Mouse (Mus musculus): ENCODE measurements at regions not wholly inside any gene's neighbourhood (a gene's known extent, or its start where the extent isn't known, plus 50 kb on each side); places are given as distances from the start of the nearest gene placed in this dataset.

DNA sequence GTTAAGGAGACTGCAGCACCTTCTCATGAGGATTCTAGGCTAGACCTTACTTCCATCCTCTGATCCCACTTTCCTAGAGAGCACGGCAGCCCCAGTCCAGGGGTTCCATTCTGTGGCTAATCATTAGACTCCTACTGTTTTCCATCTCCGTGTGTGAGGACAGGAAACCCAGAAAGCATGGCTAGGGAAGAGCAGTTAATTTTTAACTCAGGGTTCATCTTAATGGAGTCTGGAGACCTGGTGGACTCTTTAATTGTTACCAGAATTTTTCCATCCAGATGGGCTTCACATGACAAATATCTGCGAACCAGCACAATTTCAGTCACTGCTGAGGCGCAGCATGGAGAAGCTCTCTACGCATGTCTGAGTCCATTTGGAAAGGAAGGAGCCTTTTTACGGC, 222.8 kb upstream of the Prdm1 start:
- H3K36me3 ChIP-seq (replicated peaks), result no peaks in the 10 kb centered on the region

GRCm38 (mm10) chr10:44749206-44749605, 220.9 kb upstream of the Prdm1 start:
- no peaks in the 10 kb centered on the region for H3K27me3 ChIP-seq (replicated peaks)
- no peak overlapping the region for H3K27ac ChIP-seq
- H3K4me1 ChIP-seq, result no peaks in the 10 kb centered on the region
- ATAC-seq (replicated peaks), result no peak
- no peak overlapping the region for H3K4me2 ChIP-seq
- no peaks in the 10 kb centered on the region for H3K9me3 ChIP-seq
- H3K4me3 ChIP-seq, result no peak overlapping the region
- no peaks in the 10 kb centered on the region for H3K36me3 ChIP-seq (replicated peaks)
- no peak overlapping the region for H3K9ac ChIP-seq
- 82% methylated on average over 4 of the region's 4 CpGs for WGBS

More for the DNA sequence above, 222.8 kb upstream of the Prdm1 start:
- no peak overlapping the region for H3K27ac ChIP-seq
- no peak overlapping the region for H3K4me2 ChIP-seq
- H3K4me1 ChIP-seq, result no peaks in the 10 kb centered on the region
- H3K4me3 ChIP-seq, result no peak overlapping the region
- H3K27me3 ChIP-seq (replicated peaks), result no peaks in the 10 kb centered on the region
- H3K9me3 ChIP-seq, result no peaks in the 10 kb centered on the region
- no peak for ATAC-seq (replicated peaks)
- WGBS, result 91% methylated on average over 6 of the region's 6 CpGs
- no peak overlapping the region for H3K9ac ChIP-seq

DNA sequence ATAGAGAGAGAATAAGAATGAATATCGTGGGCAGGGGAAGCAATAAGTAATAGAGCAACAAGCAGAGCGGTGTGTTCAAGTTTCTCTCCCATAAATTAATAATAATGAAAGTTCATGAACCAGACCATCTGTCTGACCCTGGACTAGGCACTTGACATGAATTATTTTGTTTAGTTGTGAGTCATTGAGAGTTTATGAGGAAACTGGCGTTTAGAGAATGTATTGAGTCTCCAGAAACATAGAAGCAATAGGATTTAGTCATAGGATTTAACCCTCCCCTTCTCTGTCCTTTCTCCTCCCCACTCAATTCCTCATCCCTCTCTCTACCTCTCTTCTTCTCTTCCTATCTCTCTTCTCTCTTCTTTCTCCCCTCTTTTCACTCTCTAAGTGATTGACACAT, 219.1 kb upstream of the Prdm1 start:
- Histone ChIP-seq H3K9ac (no peak overlapping the region), H3K36me3 (replicated peaks) (no peaks in the 10 kb centered on the region), H3K4me3 (no peak overlapping the region), H3K27me3 (replicated peaks) (no peaks in the 10 kb centered on the region), H3K27ac (no peak overlapping the region), H3K4me1 (no peaks in the 10 kb centered on the region), H3K4me2 (no peak overlapping the region), H3K9me3 (no peaks in the 10 kb centered on the region)
- 89% methylated on average over 3 of the region's 3 CpGs for WGBS
- ATAC-seq (replicated peaks), result no peak

DNA sequence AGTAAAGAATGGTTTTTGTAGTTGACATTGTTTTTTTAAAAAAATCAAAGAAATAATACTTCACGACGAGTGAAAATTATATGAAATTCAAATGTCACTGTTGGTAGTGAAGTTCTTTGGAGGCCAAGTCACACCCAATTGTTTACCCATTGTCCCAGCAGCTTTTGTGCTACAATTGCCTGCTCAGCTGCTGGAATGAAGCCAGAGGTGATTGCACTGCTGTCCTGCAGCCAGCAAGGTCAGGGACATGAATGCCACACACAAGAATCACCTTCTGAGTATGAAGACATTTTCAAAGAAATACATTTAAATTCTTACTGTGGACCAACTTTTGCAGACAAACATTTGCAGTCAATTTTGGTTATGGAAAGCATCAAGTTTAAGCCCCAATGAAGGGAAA, 215.9 kb upstream of the Prdm1 start:
- ATAC-seq (replicated peaks), result no peak
- no peak overlapping the region for H3K9ac ChIP-seq
- no peaks in the 10 kb centered on the region for H3K9me3 ChIP-seq
- no peaks in the 10 kb centered on the region for H3K36me3 ChIP-seq (replicated peaks)
- 45% methylated on average over 2 of the region's 2 CpGs for WGBS
- H3K27me3 ChIP-seq (replicated peaks), result no peaks in the 10 kb centered on the region
- no peaks in the 10 kb centered on the region for H3K4me1 ChIP-seq
- no peak overlapping the region for H3K4me3 ChIP-seq
- H3K27ac ChIP-seq, result no peak overlapping the region
- no peak overlapping the region for H3K4me2 ChIP-seq

DNA sequence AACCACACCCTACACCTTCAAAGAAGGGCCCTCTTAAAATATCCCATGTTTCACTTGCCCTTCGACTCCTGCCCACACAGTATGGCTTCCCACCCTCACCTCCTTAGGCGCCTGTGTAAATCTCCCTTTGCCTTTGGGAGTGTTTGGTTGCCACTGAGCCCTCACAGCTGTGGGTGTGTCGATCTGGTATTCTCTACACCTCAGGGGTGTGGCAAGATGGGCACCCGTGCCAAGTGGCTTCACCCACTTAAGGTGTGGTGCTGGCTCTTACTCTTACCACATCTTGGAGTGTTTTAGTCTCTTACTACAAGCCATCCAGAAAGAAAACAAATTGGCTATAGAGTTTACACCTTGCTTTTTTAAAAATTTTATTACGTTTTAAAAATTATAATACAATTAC, 205.3 kb upstream of the Prdm1 start:
- ATAC-seq (replicated peaks), result no peak
- WGBS, result 90% methylated on average over 5 of the region's 5 CpGs
- H3K27ac ChIP-seq, result no peak overlapping the region
- no peak overlapping the region for H3K4me3 ChIP-seq
- H3K9ac ChIP-seq, result no peak overlapping the region
- H3K4me1 ChIP-seq, result no peaks in the 10 kb centered on the region
- no peaks in the 10 kb centered on the region for H3K27me3 ChIP-seq (replicated peaks)
- H3K4me2 ChIP-seq, result no peak overlapping the region
- no peaks in the 10 kb centered on the region for H3K9me3 ChIP-seq
- no peaks in the 10 kb centered on the region for H3K36me3 ChIP-seq (replicated peaks)

DNA sequence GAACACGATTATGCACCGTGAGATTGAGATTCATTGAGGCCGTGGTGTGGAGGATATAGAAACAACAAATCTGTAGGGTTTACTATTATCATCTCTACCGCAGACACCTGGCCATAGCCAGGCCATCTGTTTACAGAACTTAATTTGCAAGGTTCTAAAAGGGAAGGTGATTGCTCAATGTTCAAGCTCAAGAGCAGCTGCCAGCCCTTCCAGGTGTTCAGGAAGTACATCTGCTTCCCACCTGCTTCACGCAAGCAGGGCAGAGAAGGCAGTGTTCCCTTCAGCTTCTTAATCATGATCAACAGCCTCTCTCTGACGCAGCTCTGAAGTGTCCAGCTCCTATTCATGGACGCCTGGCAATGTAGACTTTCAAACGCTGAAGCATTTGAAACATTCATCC, 202.4 kb upstream of the Prdm1 start:
- Histone ChIP-seq H3K27ac (no peak overlapping the region), H3K27me3 (replicated peaks) (no peaks in the 10 kb centered on the region), H3K9me3 (no peaks in the 10 kb centered on the region), H3K36me3 (replicated peaks) (no peaks in the 10 kb centered on the region), H3K9ac (no peak overlapping the region), H3K4me3 (no peak overlapping the region), H3K4me1 (no peaks in the 10 kb centered on the region), H3K4me2 (no peak overlapping the region)
- 86% methylated on average over 8 of the region's 8 CpGs for WGBS
- ATAC-seq (replicated peaks), result no peak

GRCm38 (mm10) chr10:44728963-44729362, 200.7 kb upstream of the Prdm1 start:
- 91% methylated on average over 4 of the region's 4 CpGs for WGBS
- no peak overlapping the region for H3K4me3 ChIP-seq
- H3K4me1 ChIP-seq, result no peaks in the 10 kb centered on the region
- no peak overlapping the region for H3K9ac ChIP-seq
- H3K36me3 ChIP-seq (replicated peaks), result no peaks in the 10 kb centered on the region
- no peaks in the 10 kb centered on the region for H3K27me3 ChIP-seq (replicated peaks)
- no peak overlapping the region for H3K27ac ChIP-seq
- no peak for ATAC-seq (replicated peaks)
- no peaks in the 10 kb centered on the region for H3K9me3 ChIP-seq
- H3K4me2 ChIP-seq, result no peak overlapping the region

DNA sequence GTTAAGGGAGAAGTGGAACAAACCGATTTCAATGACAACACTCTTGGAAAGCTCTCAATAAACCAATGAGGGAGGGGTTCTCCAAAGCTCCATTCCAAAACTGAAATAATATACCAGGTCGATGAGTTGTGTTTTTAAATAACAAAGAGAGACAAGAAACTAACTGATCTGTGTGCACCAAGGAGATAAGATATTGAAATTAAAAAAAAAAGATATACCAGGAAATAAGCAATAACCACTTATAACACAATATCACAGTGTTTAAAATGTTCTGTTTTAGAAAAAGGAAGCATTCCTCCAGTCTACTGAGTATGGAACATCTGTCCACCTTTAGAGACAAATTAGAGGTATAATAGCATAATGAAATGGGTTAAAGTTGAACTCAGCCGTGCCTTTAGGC, 196.3 kb upstream of the Prdm1 start:
- Histone ChIP-seq H3K36me3 (replicated peaks) (no peaks in the 10 kb centered on the region), H3K4me1 (no peaks in the 10 kb centered on the region), H3K4me2 (no peak overlapping the region), H3K9me3 (no peaks in the 10 kb centered on the region), H3K27me3 (replicated peaks) (no peaks in the 10 kb centered on the region), H3K4me3 (no peak overlapping the region), H3K27ac (no peak overlapping the region), H3K9ac (no peak overlapping the region)
- 73% methylated on average over 3 of the region's 3 CpGs for WGBS
- no peak for ATAC-seq (replicated peaks)

- 76% methylated on average over 1 of the region's 1 CpGs for WGBS
- no peaks in the 10 kb centered on the region for H3K27me3 ChIP-seq (replicated peaks)
- no peak for ATAC-seq (replicated peaks)
These were observed 195.5 kb upstream of the Prdm1 start for GRCm38 (mm10) chr10:44723845-44724244.

DNA sequence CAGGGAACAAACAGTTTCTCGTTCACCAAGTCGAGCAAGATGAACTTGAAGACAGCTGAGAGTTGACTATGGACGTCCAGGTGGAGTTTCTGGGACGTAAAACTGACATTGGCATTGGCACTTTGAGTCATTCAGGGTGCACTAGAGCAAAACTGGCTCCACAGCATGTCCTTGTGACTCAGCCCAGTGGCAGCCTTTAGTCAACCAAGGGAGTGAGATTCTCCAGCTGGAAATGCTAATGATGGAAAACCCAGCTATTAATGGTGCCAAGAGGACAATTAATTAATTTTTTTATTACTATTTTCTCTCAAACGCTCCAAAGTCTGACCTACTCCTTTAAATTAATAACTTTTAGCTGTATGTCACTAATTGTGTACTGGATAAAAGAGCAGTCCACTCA, 195.0 kb upstream of the Prdm1 start:
- Histone ChIP-seq H3K36me3 (replicated peaks) (no peaks in the 10 kb centered on the region), H3K27me3 (replicated peaks) (no peaks in the 10 kb centered on the region), H3K4me1 (no peaks in the 10 kb centered on the region), H3K4me3 (no peak overlapping the region), H3K27ac (no peak overlapping the region), H3K4me2 (no peak overlapping the region), H3K9me3 (no peaks in the 10 kb centered on the region), H3K9ac (no peak overlapping the region)
- no peak for ATAC-seq (replicated peaks)
- WGBS, result 88% methylated on average over 5 of the region's 5 CpGs

More at GRCm38 (mm10) chr10:44723845-44724244, 195.5 kb upstream of the Prdm1 start:
- no peaks in the 10 kb centered on the region for H3K36me3 ChIP-seq (replicated peaks)
- no peaks in the 10 kb centered on the region for H3K4me1 ChIP-seq
- no peak overlapping the region for H3K27ac ChIP-seq
- no peak overlapping the region for H3K9ac ChIP-seq
- no peak overlapping the region for H3K4me3 ChIP-seq
- H3K4me2 ChIP-seq, result no peak overlapping the region
- H3K9me3 ChIP-seq, result no peaks in the 10 kb centered on the region

GRCm38 (mm10) chr10:44721670-44722069, 193.4 kb upstream of the Prdm1 start:
- Histone ChIP-seq H3K36me3 (replicated peaks) (no peaks in the 10 kb centered on the region), H3K9ac (no peak overlapping the region), H3K4me2 (no peak overlapping the region), H3K4me3 (no peak overlapping the region), H3K27ac (no peak overlapping the region), H3K27me3 (replicated peaks) (no peaks in the 10 kb centered on the region), H3K4me1 (no peaks in the 10 kb centered on the region), H3K9me3 (no peaks in the 10 kb centered on the region)
- no peak for ATAC-seq (replicated peaks)
- 89% methylated on average over 10 of the region's 10 CpGs for WGBS

DNA sequence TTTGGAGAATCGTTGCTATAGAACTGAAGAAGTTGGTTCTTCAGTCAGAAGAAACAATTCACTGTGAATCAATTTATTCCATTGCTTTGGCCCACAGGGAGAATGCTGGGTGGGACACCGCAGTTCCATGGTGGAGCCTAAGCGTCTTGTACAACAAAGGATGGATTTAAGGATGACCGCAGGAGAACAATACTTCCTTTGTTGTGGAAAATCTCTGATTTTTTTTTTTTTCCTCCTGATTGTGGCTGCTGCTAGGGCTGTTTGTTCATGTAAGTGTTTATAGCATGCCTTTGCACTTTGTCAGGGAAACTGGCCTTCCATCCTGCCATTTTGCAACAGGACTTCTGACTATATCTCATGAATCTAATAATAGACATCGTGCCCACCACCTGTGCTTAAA, 188.3 kb upstream of the Prdm1 start:
- Histone ChIP-seq H3K9me3 (no peaks in the 10 kb centered on the region), H3K4me1 (no peaks in the 10 kb centered on the region), H3K36me3 (replicated peaks) (no peaks in the 10 kb centered on the region), H3K4me3 (no peak overlapping the region), H3K9ac (no peak overlapping the region), H3K27me3 (replicated peaks) (no peaks in the 10 kb centered on the region), H3K4me2 (no peak overlapping the region), H3K27ac (no peak overlapping the region)
- ATAC-seq (replicated peaks), result no peak
- WGBS, result 21% methylated on average over 5 of the region's 5 CpGs

DNA sequence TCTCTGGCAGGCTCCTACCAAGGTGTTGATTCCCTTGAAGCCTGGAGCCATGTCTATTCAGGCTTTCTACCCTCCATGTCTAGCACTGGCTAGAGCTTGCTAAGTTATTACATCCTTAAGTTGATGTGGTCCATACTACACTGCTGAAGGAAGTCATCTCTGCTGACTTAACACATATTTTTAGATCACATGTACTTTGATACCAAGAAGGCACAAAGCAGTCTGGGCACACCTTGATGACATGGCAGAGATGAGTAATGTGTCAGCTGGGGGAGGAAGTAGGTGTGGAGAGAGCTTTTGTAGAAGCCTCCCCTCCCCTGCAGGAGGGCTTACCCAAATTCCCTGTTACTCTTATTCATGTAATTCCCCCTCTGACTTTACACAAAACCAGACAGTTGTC, 187.6 kb upstream of the Prdm1 start:
- Histone ChIP-seq H3K4me3 (no peak overlapping the region), H3K9ac (no peak overlapping the region), H3K27ac (no peak overlapping the region), H3K9me3 (no peaks in the 10 kb centered on the region), H3K4me2 (no peak overlapping the region), H3K27me3 (replicated peaks) (no peaks in the 10 kb centered on the region), H3K4me1 (no peaks in the 10 kb centered on the region), H3K36me3 (replicated peaks) (no peaks in the 10 kb centered on the region)
- no peak for ATAC-seq (replicated peaks)

DNA sequence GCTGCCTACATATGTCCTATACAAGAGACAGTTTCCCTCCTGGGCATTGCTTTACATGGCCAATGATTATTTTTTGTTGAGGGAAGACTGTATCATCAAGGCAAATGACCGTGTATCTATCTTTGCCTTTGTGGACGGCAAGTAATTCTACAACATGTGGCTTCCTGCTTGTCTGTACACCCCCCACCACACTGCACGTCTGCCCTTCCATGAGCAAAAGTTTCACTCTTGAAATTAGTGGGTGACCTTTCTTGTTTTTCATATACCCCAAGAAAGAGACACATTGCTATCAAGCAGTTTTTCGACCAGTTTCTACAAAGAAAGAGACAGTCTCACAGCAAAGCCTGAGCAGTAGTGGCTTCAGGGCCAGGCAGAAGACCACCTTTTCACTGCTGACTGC, 180.5 kb upstream of the Prdm1 start:
- ATAC-seq (replicated peaks), result no peak
- no peak overlapping the region for H3K4me3 ChIP-seq

More for the DNA sequence above, 180.5 kb upstream of the Prdm1 start:
- no peaks in the 10 kb centered on the region for H3K27me3 ChIP-seq (replicated peaks)
- no peaks in the 10 kb centered on the region for H3K9me3 ChIP-seq
- WGBS, result 89% methylated on average over 4 of the region's 4 CpGs
- no peak overlapping the region for H3K4me2 ChIP-seq
- H3K9ac ChIP-seq, result no peak overlapping the region
- H3K36me3 ChIP-seq (replicated peaks), result no peaks in the 10 kb centered on the region
- H3K27ac ChIP-seq, result no peak overlapping the region
- no peaks in the 10 kb centered on the region for H3K4me1 ChIP-seq

Data from midbrain, embryonic 15.5 days (tissue).